Mouse (Mus musculus): ENCODE measurements around the gene Abhd15. TPM values are rescaled to one million over a fixed set of nuclear protein-coding genes. Genes with fewer than 3 reads are reported as not detected.

The Abhd15 gene
- polyA plus RNA-seq, 1 experiment, result 1.5 TPM

- no peak for TF ChIP-seq MAX (IDR thresholded peaks at IDR 0.05)
- no peak for TF ChIP-seq FOSL1 (IDR thresholded peaks at IDR 0.05; ENCODE audit: insufficient read depth, low read length, poor library complexity, severe bottlenecking)
- no peak for TF ChIP-seq USF1 (IDR thresholded peaks at IDR 0.05; ENCODE audit: low read depth)
- TF ChIP-seq MYOD1 (IDR thresholded peaks at IDR 0.05; ENCODE audit: control insufficient read depth, insufficient read length, low read depth), result no peak
- no peak for TF ChIP-seq MYOG (IDR thresholded peaks at IDR 0.05; ENCODE audit: control insufficient read depth, extremely low read depth, insufficient read length)
- TF ChIP-seq CTCF (IDR thresholded peaks at IDR 0.05; ENCODE audit: control insufficient read depth, insufficient read depth, insufficient read length), result peak; percentile 36
- peak within 1 kb of the TSS; percentile 69 for H3K4me3 ChIP-seq (ENCODE audit: insufficient read depth, poor library complexity, severe bottlenecking)
- peak within 1 kb of the TSS; percentile 83 for H3ac ChIP-seq (ENCODE audit: control insufficient read depth, insufficient read length, low read depth)
- H3K79me3 ChIP-seq (ENCODE audit: low read depth), result peaks cover 54% of the 10 kb centered on the region
- peaks cover 71% of the 10 kb centered on the region for H3K79me2 ChIP-seq (ENCODE audit: control insufficient read depth, insufficient read depth)
- no peaks in the 10 kb centered on the region for H3K27me3 ChIP-seq (ENCODE audit: control insufficient read depth, insufficient read depth, insufficient read length)
- H3K36me3 ChIP-seq (ENCODE audit: control insufficient read depth, insufficient read depth), result peaks cover 13% of the 10 kb centered on the region
These were observed 21.2 kb upstream of the Abhd15 start, which contains the start of gene Git1 for GRCm38 (mm10) chr11:77493512-77494343. Gene Git1, plus strand, starts transcription at chr11:77493562.

- H3K79me3 ChIP-seq (ENCODE audit: low read depth), result peaks cover 53% of the 10 kb centered on the region
- H3K4me3 ChIP-seq (ENCODE audit: insufficient read depth, poor library complexity, severe bottlenecking), result peak overlapping the region; percentile 69
- peaks cover 16% of the 10 kb centered on the region for H3K36me3 ChIP-seq (ENCODE audit: control insufficient read depth, insufficient read depth)
- peak overlapping the region; percentile 58 for H3ac ChIP-seq (ENCODE audit: control insufficient read depth, insufficient read length, low read depth)
- no peak for TF ChIP-seq FOSL1 (IDR thresholded peaks at IDR 0.05; ENCODE audit: insufficient read depth, low read length, poor library complexity, severe bottlenecking)
- TF ChIP-seq MYOD1 (IDR thresholded peaks at IDR 0.05; ENCODE audit: control insufficient read depth, insufficient read length, low read depth), result peak; percentile 43
- TF ChIP-seq MAX (IDR thresholded peaks at IDR 0.05), result no peak
- no peak for TF ChIP-seq MYOG (IDR thresholded peaks at IDR 0.05; ENCODE audit: control insufficient read depth, extremely low read depth, insufficient read length)
- TF ChIP-seq CEBPB (IDR thresholded peaks at IDR 0.05; ENCODE audit: low read depth), result no peak
- H3K79me2 ChIP-seq (ENCODE audit: control insufficient read depth, insufficient read depth), result peaks cover 71% of the 10 kb centered on the region
- no peaks in the 10 kb centered on the region for H3K27me3 ChIP-seq (ENCODE audit: control insufficient read depth, insufficient read depth, insufficient read length)
These were observed 20.6 kb upstream of the Abhd15 start for GRCm38 (mm10) chr11:77494344-77494676.

GRCm38 (mm10) chr11:77494782-77495181 lies 20.1 kb upstream of the Abhd15 start:
- Histone ChIP-seq H3K27me3 (ENCODE audit: control insufficient read depth, insufficient read depth, insufficient read length) (no peaks in the 10 kb centered on the region), H3K79me3 (ENCODE audit: low read depth) (peaks cover 53% of the 10 kb centered on the region), H3ac (ENCODE audit: control insufficient read depth, insufficient read length, low read depth) (peak overlapping the region; percentile 58), H3K36me3 (ENCODE audit: control insufficient read depth, insufficient read depth) (peaks cover 20% of the 10 kb centered on the region), H3K4me3 (ENCODE audit: insufficient read depth, poor library complexity, severe bottlenecking) (peak overlapping the region; percentile 69), H3K79me2 (ENCODE audit: control insufficient read depth, insufficient read depth) (peaks cover 74% of the 10 kb centered on the region)
- TF ChIP-seq FOSL1 (IDR thresholded peaks at IDR 0.05; ENCODE audit: insufficient read depth, low read length, poor library complexity, severe bottlenecking), result no peak
- no peak for TF ChIP-seq MYOD1 (IDR thresholded peaks at IDR 0.05; ENCODE audit: control insufficient read depth, insufficient read length, low read depth)
- TF ChIP-seq USF1 (IDR thresholded peaks at IDR 0.05; ENCODE audit: low read depth), result no peak
- TF ChIP-seq CEBPB (IDR thresholded peaks at IDR 0.05; ENCODE audit: low read depth), result no peak

GRCm38 (mm10) chr11:77495507-77495906 lies 19.4 kb upstream of the Abhd15 start:
- TF ChIP-seq FOSL1 (IDR thresholded peaks at IDR 0.05; ENCODE audit: insufficient read depth, low read length, poor library complexity, severe bottlenecking), result no peak
- TF ChIP-seq MYOG (IDR thresholded peaks at IDR 0.05; ENCODE audit: control insufficient read depth, extremely low read depth, insufficient read length), result no peak
- no peak for TF ChIP-seq MAX (IDR thresholded peaks at IDR 0.05)
- TF ChIP-seq CEBPB (IDR thresholded peaks at IDR 0.05; ENCODE audit: low read depth), result no peak
- no peak for TF ChIP-seq USF1 (IDR thresholded peaks at IDR 0.05; ENCODE audit: low read depth)
- no peak for TF ChIP-seq MYOD1 (IDR thresholded peaks at IDR 0.05; ENCODE audit: control insufficient read depth, insufficient read length, low read depth)
- no peak for TF ChIP-seq CTCF (IDR thresholded peaks at IDR 0.05; ENCODE audit: control insufficient read depth, insufficient read depth, insufficient read length)
- Histone ChIP-seq H3K79me3 (ENCODE audit: low read depth) (peaks cover 53% of the 10 kb centered on the region), H3K4me3 (ENCODE audit: insufficient read depth, poor library complexity, severe bottlenecking) (no peak overlapping the region), H3K79me2 (ENCODE audit: control insufficient read depth, insufficient read depth) (peaks cover 72% of the 10 kb centered on the region), H3K27me3 (ENCODE audit: control insufficient read depth, insufficient read depth, insufficient read length) (no peaks in the 10 kb centered on the region), H3K36me3 (ENCODE audit: control insufficient read depth, insufficient read depth) (peaks cover 27% of the 10 kb centered on the region), H3ac (ENCODE audit: control insufficient read depth, insufficient read length, low read depth) (no peak overlapping the region)

- H3ac ChIP-seq (ENCODE audit: control insufficient read depth, insufficient read length, low read depth), result no peak overlapping the region
- no peak overlapping the region for H3K4me3 ChIP-seq (ENCODE audit: insufficient read depth, poor library complexity, severe bottlenecking)
- no peak for TF ChIP-seq MYOG (IDR thresholded peaks at IDR 0.05; ENCODE audit: control insufficient read depth, extremely low read depth, insufficient read length)
- no peak for TF ChIP-seq MYOD1 (IDR thresholded peaks at IDR 0.05; ENCODE audit: control insufficient read depth, insufficient read length, low read depth)
- no peak for TF ChIP-seq FOSL1 (IDR thresholded peaks at IDR 0.05; ENCODE audit: insufficient read depth, low read length, poor library complexity, severe bottlenecking)
- TF ChIP-seq MAX (IDR thresholded peaks at IDR 0.05), result no peak
- TF ChIP-seq CEBPB (IDR thresholded peaks at IDR 0.05; ENCODE audit: low read depth), result no peak
- TF ChIP-seq USF1 (IDR thresholded peaks at IDR 0.05; ENCODE audit: low read depth), result no peak
- TF ChIP-seq CTCF (IDR thresholded peaks at IDR 0.05; ENCODE audit: control insufficient read depth, insufficient read depth, insufficient read length), result no peak
- H3K27me3 ChIP-seq (ENCODE audit: control insufficient read depth, insufficient read depth, insufficient read length), result no peaks in the 10 kb centered on the region
- H3K36me3 ChIP-seq (ENCODE audit: control insufficient read depth, insufficient read depth), result peaks cover 45% of the 10 kb centered on the region
- H3K79me2 ChIP-seq (ENCODE audit: control insufficient read depth, insufficient read depth), result peaks cover 86% of the 10 kb centered on the region
- peaks cover 57% of the 10 kb centered on the region for H3K79me3 ChIP-seq (ENCODE audit: low read depth)
These were observed 17.6 kb upstream of the Abhd15 start for GRCm38 (mm10) chr11:77497341-77497756.

Measured in C2C12 (cell line).